Mouse (Mus musculus) bone marrow, adult 2 months (tissue): ENCODE results near the gene Fance.

Experiments used
- CTCF ChIP-seq: fragments of 200-500 bp; IDR thresholded peaks from 2 replicates; pipeline ENCODE4 v1.5.1; 2011; ENCODE audit warnings: low read length, control low read depth; ENCODE audit not compliant: control insufficient read depth, insufficient read depth
- POLR2A ChIP-seq: fragments of 200-500 bp; IDR thresholded peaks from 2 replicates; pipeline ENCODE4 v1.6.1; 2011; ENCODE audit warnings: low read depth, mild to moderate bottlenecking, control low read depth, low read length, borderline replicate concordance; ENCODE audit not compliant: control insufficient read depth

- TF ChIP-seq POLR2A (no peak), CTCF (no peak)
Observed at GRCm38 (mm10) chr17:28267251-28267650, 46.1 kb upstream of the Fance start.
